Mouse (Mus musculus) right cerebral cortex, adult 2 months (tissue): ENCODE measurements around the gene Wdr38.

Source experiments
- DNase-seq, 2 experiments: peaks; one replicate each; pipeline ENCODE4 v3.0.0; 2021 to 2022; ENCODE audit warnings: low spot score in 2 of 2

Wdr38 gene

GRCm38 (mm10) chr2:38997386-38998374 is at the start of gene Wdr38:
Gene Wdr38, plus strand, starts transcription at chr2:38997476.
- DNase-seq = peak; percentile 92 to 93

DNA sequence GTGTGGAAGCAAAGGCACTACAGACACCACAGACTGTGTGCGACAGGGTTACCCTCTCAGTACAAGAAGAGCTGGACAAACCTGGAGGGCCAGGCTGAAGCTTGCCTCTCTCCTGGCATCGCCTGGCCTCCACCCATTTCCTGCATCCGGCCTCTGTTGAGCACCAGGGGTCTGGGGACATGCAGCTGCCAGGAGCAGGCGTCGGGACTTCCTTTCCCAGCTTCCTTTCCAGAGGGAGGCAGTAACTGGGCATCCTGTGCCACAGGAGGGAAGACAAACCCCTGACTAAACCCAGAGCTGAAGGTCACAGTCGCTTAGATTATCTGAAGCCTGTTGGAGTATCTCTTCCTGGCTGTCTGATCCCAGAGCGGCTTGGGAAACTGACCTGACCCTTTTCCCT is 49.7 kb upstream of the Wdr38 start:
- DNase-seq = no peak

- DNase-seq = peak; percentile 82 to 87
Measured at GRCm38 (mm10) chr2:38950281-38950719, 47.0 kb upstream of the Wdr38 start.

- peak; percentile 24 to 62 for DNase-seq
Measured at GRCm38 (mm10) chr2:38953152-38953883, 44.0 kb upstream of the Wdr38 start.

DNA sequence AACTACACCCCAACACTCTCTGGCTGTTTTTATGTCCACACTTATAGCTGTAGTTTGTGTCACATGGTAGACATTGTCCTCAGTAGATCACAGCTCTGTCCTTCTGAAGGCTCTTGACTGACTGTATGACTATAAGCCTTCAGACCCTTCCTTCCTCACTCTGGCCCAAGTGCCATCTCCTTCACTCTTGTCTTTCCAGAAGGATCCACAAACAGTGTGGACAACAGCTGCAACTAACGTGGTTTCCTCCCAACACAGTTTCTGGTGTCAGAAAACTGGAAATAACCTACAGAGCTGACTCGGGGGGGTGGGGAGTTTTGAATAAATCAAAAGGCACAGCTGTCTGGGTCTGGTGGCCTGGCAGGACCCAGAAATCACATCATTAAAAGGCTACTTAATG is 41.2 kb upstream of the Wdr38 start:
- no peak for DNase-seq

- DNase-seq = no peak
Measured at GRCm38 (mm10) chr2:38957671-38958223, 39.5 kb upstream of the Wdr38 start.

GRCm38 (mm10) chr2:38964198-38964597 is 33.1 kb upstream of the Wdr38 start:
- DNase-seq = no peak

DNA sequence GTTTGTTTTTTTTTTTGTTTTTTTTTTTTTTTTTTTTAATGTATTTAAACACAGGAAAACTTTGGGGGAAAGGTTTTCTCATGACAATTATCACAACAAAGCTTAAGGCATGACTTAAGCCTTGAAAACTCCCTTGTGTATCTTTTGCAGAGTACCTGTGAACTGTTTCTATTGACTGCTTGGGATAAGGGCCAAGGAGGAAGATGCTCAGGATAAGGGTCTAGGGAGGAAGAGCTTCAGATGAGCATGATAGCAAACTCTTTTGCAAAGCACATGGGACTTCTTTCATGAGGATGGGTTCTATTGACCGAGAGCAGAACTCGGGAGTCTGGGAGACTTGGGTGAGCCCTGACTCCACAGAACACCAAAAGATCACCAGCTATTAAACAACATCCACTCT is 27.6 kb upstream of the Wdr38 start:
- no peak for DNase-seq

DNA sequence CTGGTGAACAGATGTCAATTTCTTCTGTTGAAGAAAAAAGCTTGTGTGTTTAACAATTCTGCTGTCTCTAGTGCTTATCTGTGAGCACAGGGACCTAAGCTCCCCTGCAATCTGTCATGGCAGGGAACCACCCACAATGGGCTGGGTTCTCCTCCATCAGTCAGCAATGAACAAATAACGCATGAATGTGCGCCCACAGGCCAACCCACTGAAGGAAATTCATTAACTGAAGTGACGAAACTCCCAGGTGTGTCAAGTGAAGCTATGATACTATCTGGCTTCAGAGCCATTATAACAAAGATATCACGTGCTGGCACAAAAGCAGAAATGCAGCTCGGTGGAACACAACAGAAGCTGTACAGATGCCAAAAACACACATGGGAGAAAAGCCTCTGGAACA is 27.2 kb upstream of the Wdr38 start:
- DNase-seq = no peak

DNA sequence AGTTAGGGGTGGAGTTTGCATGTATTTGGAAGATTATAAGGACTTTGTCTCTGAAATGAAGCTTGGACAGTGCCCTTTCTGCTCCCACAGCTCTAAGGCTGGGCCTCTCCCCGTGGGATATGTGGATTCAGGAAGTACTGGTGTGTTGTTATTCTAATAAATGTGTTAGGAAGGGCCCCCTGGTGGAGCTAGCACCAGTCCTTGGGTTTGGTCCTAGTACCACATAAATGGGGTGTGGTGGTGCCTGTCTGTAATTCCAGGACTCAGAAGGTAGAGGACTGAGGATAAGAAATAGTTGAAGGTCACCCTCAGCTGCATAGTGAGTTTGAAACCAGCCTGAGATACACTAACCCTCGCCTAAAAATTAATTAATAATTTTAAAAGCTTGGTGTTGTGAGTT is 24.1 kb upstream of the Wdr38 start:
- no peak for DNase-seq

- peak in 1 of 2 experiments; percentile 8 for DNase-seq
Measured at GRCm38 (mm10) chr2:38973701-38974100, 23.6 kb upstream of the Wdr38 start.

GRCm38 (mm10) chr2:38974171-38974570 is 23.1 kb upstream of the Wdr38 start:
- DNase-seq = no peak

DNA sequence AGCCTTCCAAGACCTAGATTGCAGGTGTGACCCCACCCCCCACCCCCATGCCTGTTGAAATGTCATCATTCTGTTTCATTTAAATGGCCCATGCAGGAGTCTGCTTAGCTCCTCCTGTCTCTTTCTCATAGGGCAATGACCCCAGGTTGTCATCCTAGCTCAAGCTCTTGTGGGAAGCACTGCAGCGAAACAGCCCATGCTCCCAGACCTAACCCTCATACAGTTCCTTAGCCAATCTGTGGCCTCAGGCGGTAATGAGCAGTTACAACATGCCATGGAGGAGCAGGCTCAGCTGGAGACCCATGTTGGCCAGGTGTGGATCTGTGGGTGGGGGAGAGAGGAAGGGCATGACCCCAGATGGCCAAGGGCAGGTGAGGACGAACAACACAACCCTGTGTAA is 22.1 kb upstream of the Wdr38 start:
- no peak for DNase-seq

- no peak for DNase-seq
Measured at GRCm38 (mm10) chr2:38975941-38976805, 21.1 kb upstream of the Wdr38 start.

DNA sequence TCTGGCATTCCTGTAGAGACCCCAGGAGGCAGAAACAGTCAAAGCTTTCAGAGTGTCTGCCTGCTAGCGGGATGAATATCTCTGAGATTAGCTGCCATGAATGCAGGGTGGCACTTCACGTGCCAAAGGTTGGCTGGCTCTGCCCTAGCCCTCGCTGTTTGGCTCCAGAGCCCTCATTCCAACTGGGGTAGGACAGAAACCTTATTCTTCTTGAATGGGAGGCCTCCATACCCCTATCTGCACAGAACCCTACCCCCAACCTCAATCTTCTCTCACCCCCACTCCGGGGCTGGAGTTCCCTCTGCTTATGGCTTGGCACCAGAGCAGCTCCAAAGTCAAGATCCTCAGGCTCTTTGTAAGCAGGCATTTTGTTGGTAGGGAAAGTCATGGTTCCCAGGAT is 19.4 kb upstream of the Wdr38 start:
- no peak for DNase-seq

DNA sequence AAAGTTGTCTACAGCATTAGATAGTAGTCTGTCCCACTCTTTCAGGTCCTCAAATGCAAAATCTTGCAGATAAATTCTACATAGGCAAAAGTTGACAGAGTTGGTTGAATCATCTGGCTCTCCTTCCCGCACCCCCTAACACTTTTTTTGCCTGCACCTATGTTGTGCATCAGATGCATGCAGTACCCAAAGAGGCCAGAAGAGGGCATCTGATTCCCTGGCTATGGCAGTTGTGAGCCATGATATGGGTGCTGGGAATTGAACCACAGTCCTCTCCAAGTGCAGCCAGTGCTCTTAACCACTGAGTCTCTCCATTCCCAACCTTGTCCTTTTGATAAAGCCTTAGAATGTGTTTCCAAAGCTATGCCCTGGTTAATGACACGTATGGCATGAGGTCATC is 13.8 kb upstream of the Wdr38 start:
- no peak for DNase-seq

DNA sequence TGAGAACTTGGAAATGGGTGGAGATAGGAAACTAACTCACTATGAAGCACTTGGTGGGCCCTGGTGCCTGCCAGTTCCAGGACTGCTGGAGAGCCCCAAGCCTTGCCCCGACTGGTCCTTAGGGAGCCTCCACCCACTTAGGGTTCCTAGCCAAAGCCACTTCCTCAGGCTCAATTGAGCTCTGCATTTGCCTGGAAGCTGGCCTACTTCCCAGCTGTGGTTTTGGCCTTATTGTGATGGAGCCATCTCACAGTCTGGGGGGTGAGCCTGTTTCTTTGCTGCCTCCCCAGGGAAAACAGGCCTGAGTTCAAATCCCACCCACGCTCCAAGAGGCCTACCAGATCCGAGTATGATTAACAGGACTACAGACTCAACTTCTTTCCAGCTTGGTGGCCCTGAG is 10.7 kb upstream of the Wdr38 start:
- DNase-seq = no peak

DNA sequence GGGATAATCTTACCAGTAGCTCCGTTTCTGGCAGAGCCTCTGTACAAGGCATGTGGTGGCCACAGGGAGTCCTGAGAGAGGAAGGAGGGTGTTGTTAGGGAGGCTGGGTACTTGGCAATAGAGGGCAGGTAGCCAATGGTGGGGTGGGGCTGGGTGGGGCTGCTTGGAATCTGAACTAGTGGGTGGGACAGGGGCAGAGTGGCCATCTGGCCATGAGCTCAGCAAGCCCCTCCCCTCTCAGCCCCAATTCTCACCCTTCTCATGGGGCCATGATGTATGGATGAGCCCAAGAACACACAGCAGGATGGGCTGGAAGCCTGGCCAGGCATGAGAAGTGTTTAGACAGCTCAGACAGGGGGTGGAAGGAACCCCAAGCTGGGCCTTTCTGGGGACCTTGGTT is 9.9 kb upstream of the Wdr38 start:
- no peak for DNase-seq

GRCm38 (mm10) chr2:38987803-38988510 is 9.3 kb upstream of the Wdr38 start:
- no peak for DNase-seq

DNA sequence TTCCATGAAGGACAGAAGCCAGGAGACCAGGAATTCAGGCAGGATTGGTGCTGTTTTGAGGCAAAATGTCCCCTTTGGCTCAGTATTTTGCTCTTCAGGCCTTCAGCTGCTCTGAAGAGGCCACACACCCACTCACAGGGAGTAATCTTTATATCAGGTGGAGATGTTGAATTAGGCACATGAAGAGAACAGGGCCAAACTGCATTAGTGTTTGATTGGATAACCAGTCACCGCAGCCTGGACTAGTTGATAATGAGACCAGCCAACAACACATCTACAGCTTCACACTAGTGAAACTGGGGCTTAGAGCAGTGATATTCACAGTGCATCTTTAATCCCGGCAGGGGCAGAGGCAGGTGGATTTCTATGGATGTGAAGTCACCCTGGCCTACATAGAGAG is 8.3 kb upstream of the Wdr38 start:
- DNase-seq = no peak

- no peak for DNase-seq
Measured at GRCm38 (mm10) chr2:38992004-38992403, 5.3 kb upstream of the Wdr38 start.
